Mouse (Mus musculus) stomach, postnatal 0 days (tissue): Measurements from ENCODE around the gene Cnn3.

ENCODE experiments used
- CTCF ChIP-seq: IDR thresholded peaks from 2 replicates; pipeline ENCODE4 v1.5.1; 2016; ENCODE audit warnings: antibody characterized with exemption, low read depth, mild to moderate bottlenecking, moderate library complexity
- EP300 ChIP-seq: optimal IDR thresholded peaks from 2 replicates; pipeline ENCODE3; 2016; ENCODE audit warnings: antibody characterized with exemption

- TF ChIP-seq CTCF (peak; percentile 28; the same call in 1 of the 2 replicates), EP300 (no peak)
These were observed at the start of gene Cnn3 for GRCm38 (mm10) chr3:121425861-121426620.
